In genomic region chr1:58270807-58271569, GRCm38 (mm10) we compare ENCODE assay signal across 9 mouse cellular contexts. TPM values are rescaled to one million over a fixed set of nuclear protein-coding genes. Genes with fewer than 3 reads are reported as not detected.
DNase-seq lines count a peak whose midpoint lies in the region; ATAC-seq and TF ChIP-seq lines count a peak whose summit lies in the region.
"Had no signal": no experiment of that assay in that cellular context is flagged by ENCODE, and none has a peak within 500 bp of the region (broad histone marks: within the 10 kb centered on the region; RNA-seq: fewer than 3 reads in every experiment).

No protein-coding gene starts in this region.

- peaks cover 1% of the 10 kb centered on the region; the same call in 1 of the 2 replicates for H3K27me3 ChIP-seq in spleen, adult 2 months (ENCODE audit: control insufficient read depth, insufficient read depth, low read length)
- no peaks in the 10 kb centered on the region for H3K27me3 ChIP-seq in hindbrain, postnatal 0 days (ENCODE audit: insufficient read depth, low read length)
- H3K27me3 ChIP-seq in limb, embryonic 11.5 days (ENCODE audit: control insufficient read depth, insufficient read depth, low read length) = no peaks in the 10 kb centered on the region

- no peak overlapping the region for H3K27ac ChIP-seq in spleen, adult 2 months (ENCODE audit: insufficient read depth, low read length)
- H3K27ac ChIP-seq in cortical plate, adult 2 months (ENCODE audit: insufficient read depth, low read length) = no peak overlapping the region
- no peak overlapping the region for H3K27ac ChIP-seq in hindbrain, postnatal 0 days
- H3K27ac ChIP-seq in limb, embryonic 11.5 days (replicated peaks; ENCODE audit: low read depth, low read length) = no peak overlapping the region

- no peak for TF ChIP-seq CTCF in spleen, adult 2 months (IDR thresholded peaks at IDR 0.05; ENCODE audit: extremely low read depth, insufficient read depth, insufficient read length, insufficient replicate concordance)
- peak; percentile 53; the same call in 1 of the 2 replicates for TF ChIP-seq CTCF in cortical plate, adult 2 months (IDR thresholded peaks at IDR 0.05; ENCODE audit: extremely low read depth, insufficient read depth, low read length)
- peak; percentile 84 for TF ChIP-seq CTCF in hindbrain, postnatal 0 days (IDR thresholded peaks at IDR 0.05; ENCODE audit: low read depth)

- ATAC-seq in hindbrain, postnatal 0 days = peak; percentile 79
- ATAC-seq in limb, embryonic 11.5 days (ENCODE audit: insufficient number of reproducible peaks, low FRiP score, low TSS enrichment, low read depth) = no peak
- no peak for ATAC-seq in megakaryocyte, adult 5-6 weeks (ENCODE audit: poor library complexity, severe bottlenecking)

- no peaks in the 10 kb centered on the region for H3K9me3 ChIP-seq in hindbrain, postnatal 0 days (ENCODE audit: low read length)
- no peaks in the 10 kb centered on the region for H3K9me3 ChIP-seq in limb, embryonic 11.5 days (ENCODE audit: control insufficient read depth, low read length)
- H3K9me3 ChIP-seq: megakaryocyte, embryonic 14.5 days had no signal

- WGBS in spleen, adult 2 months = 70% methylated on average over 6 of the region's 6 CpGs
- 64% methylated on average over 6 of the region's 6 CpGs for WGBS in hindbrain, postnatal 0 days
- 63% methylated on average over 6 of the region's 6 CpGs for WGBS in limb, embryonic 11.5 days

- H3K4me1 ChIP-seq in spleen, adult 2 months (ENCODE audit: control insufficient read depth, insufficient read depth, insufficient read length) = no peaks in the 10 kb centered on the region
- H3K4me1 ChIP-seq in cortical plate, adult 2 months (ENCODE audit: control insufficient read depth, insufficient read depth, low read length) = no peaks in the 10 kb centered on the region
- H3K4me1 ChIP-seq in hindbrain, postnatal 0 days (ENCODE audit: insufficient read depth, low read length) = no peaks in the 10 kb centered on the region
- no peaks in the 10 kb centered on the region for H3K4me1 ChIP-seq in limb, embryonic 11.5 days (ENCODE audit: control insufficient read depth, insufficient read depth, low read length)
- H3K4me1 ChIP-seq: megakaryocyte, embryonic 14.5 days had no signal

- TF ChIP-seq POLR2A in spleen, adult 2 months (IDR thresholded peaks at IDR 0.05; ENCODE audit: low read depth, low read length) = no peak
- no peak for TF ChIP-seq POLR2A in cortical plate, adult 2 months (IDR thresholded peaks at IDR 0.05; ENCODE audit: extremely low read depth, insufficient read depth, low read length)

- H3K36me3 ChIP-seq in spleen, adult 2 months (ENCODE audit: control insufficient read depth, insufficient read depth, low read length) = no peaks in the 10 kb centered on the region
- no peaks in the 10 kb centered on the region for H3K36me3 ChIP-seq in hindbrain, postnatal 0 days (ENCODE audit: insufficient read depth, low read length)
- no peaks in the 10 kb centered on the region for H3K36me3 ChIP-seq in limb, embryonic 11.5 days (ENCODE audit: control insufficient read depth, insufficient read depth, low read length)

- H3K9ac ChIP-seq in hindbrain, postnatal 0 days (replicated peaks; ENCODE audit: low read length) = no peak overlapping the region
- H3K9ac ChIP-seq in limb, embryonic 11.5 days (ENCODE audit: low read length) = no peak overlapping the region

- no peak overlapping the region for H3K4me2 ChIP-seq in hindbrain, postnatal 0 days (ENCODE audit: low read depth, low read length)
- no peak overlapping the region for H3K4me2 ChIP-seq in limb, embryonic 11.5 days (ENCODE audit: low read depth, severe bottlenecking)

- DNase-seq in spleen, adult 2 months (ENCODE audit: low read depth in 1 of 2, low spot score in 2 of 2) = peak; percentile 5 to 21
- no peak for DNase-seq in spleen, postnatal 4 days (ENCODE audit: low spot score in 2 of 2)
- DNase-seq in adipocyte (ENCODE audit: low spot score) = peak; percentile 79
- DNase-seq in hindbrain, postnatal 0 days (ENCODE audit: low spot score) = peak; percentile 92
- DNase-seq in limb, embryonic 11.5 days (ENCODE audit: low spot score) = peak; percentile 74
- DNase-seq in ovary, postnatal 36 days (ENCODE audit: low spot score) = peak; percentile 36

- H3K4me3 ChIP-seq in spleen, adult 2 months (ENCODE audit: extremely low read depth, insufficient read depth, insufficient read length) = no peak overlapping the region
- H3K4me3 ChIP-seq in cortical plate, adult 2 months (ENCODE audit: insufficient read depth, low read length) = no peak overlapping the region
- no peak overlapping the region for H3K4me3 ChIP-seq in hindbrain, postnatal 0 days (ENCODE audit: low read length)
- H3K4me3 ChIP-seq in limb, embryonic 11.5 days (ENCODE audit: low read depth, low read length) = no peak overlapping the region
- H3K4me3 ChIP-seq: megakaryocyte, embryonic 14.5 days had no signal

RNA-seq across cellular contexts. Expression of gene Aox2, which starts 7.1 kb away (rescaled TPM):
- polyA plus RNA-seq in spleen, adult 2 months (2012; rRNA removed) = 0.02 TPM in 1 of 2 replicates, not detected in the other
- not detected in 2 replicates for polyA plus RNA-seq in cortical plate, adult 2 months (2012; rRNA removed)
- total RNA-seq in hindbrain, postnatal 0 days (2014; rRNA removed) = not detected in 2 replicates
- polyA plus RNA-seq in hindbrain, postnatal 0 days (2015; fragmentation: Nextera tagmentation; extraction: Ambion mirVana) = 0.03 TPM in 1 of 2 replicates, not detected in the other
- 0.09 TPM in 1 of 2 replicates, not detected in the other for polyA plus RNA-seq in limb, embryonic 11.5 days (2014; fragmentation: Nextera tagmentation; extraction: Ambion mirVana)
- total RNA-seq in megakaryocyte, adult 5-6 weeks (2015) = 0.04 and 0.46 TPM in 2 replicates
- 0.12 and 0.62 TPM in 2 replicates for total RNA-seq in megakaryocyte, adult 5-6 weeks (2017)

Comparison
In these comparisons a context has a peak if more than half of its experiments do, and no peak if none do; other contexts are left out.
1. DNase-seq: peak in spleen, adult 2 months (2 of 2), adipocyte (single experiment), hindbrain, postnatal 0 days (single experiment), limb, embryonic 11.5 days (single experiment) and ovary, postnatal 36 days (single experiment); none in spleen, postnatal 4 days (0 of 2).